Mouse (Mus musculus): ENCODE measurements around the gene Sarnp. TPM values are rescaled to one million over a fixed set of nuclear protein-coding genes. Genes with fewer than 3 reads are reported as not detected.
"Not testable (repeated sequence)": the region's sequence is repeated elsewhere in the genome, so short reads cannot be mapped to it uniquely, and the experiment has no call there.

Sarnp gene
- total RNA-seq, 1 experiment from 2014 or later = 60.7 TPM

- no peak for DNase-seq
Observed at GRCm38 (mm10) chr10:128820217-128820616, 3.1 kb downstream of the Sarnp start.

- DNase-seq = peak; percentile 99
Observed at GRCm38 (mm10) chr10:128821358-128822056, 4.4 kb downstream of the Sarnp start, which contains the start of gene Ormdl2. Gene Ormdl2 (minus strand): TSS chr10:128821645.

GRCm38 (mm10) chr10:128822135-128822534 is 5.0 kb downstream of the Sarnp start:
- DNase-seq = no peak

- not testable (repeated sequence) for DNase-seq
Observed at GRCm38 (mm10) chr10:128823087-128823486, 6.0 kb downstream of the Sarnp start.

- DNase-seq = no peak
Observed at GRCm38 (mm10) chr10:128823821-128824220, 6.7 kb downstream of the Sarnp start.

GRCm38 (mm10) chr10:128837400-128837799 is 20.3 kb downstream of the Sarnp start:
- DNase-seq = no peak

- DNase-seq = no peak
Observed at GRCm38 (mm10) chr10:128839434-128839833, 22.3 kb downstream of the Sarnp start.

GRCm38 (mm10) chr10:128840612-128841011 is 23.5 kb downstream of the Sarnp start:
- no peak for DNase-seq

- DNase-seq = no peak
Observed at GRCm38 (mm10) chr10:128843260-128843659, 26.1 kb downstream of the Sarnp start.

- DNase-seq = peak; percentile 29
Observed at GRCm38 (mm10) chr10:128845516-128845915, 28.4 kb downstream of the Sarnp start.

GRCm38 (mm10) chr10:128846664-128847063 is 29.5 kb downstream of the Sarnp start:
- DNase-seq = no peak

GRCm38 (mm10) chr10:128848426-128848825 is 31.3 kb downstream of the Sarnp start:
- DNase-seq = no peak

GRCm38 (mm10) chr10:128850339-128850738 is 33.2 kb downstream of the Sarnp start:
- DNase-seq = no peak

GRCm38 (mm10) chr10:128861176-128861575 is 44.0 kb downstream of the Sarnp start:
- no peak for DNase-seq

- no peak for DNase-seq
Observed at GRCm38 (mm10) chr10:128866042-128866441, 48.9 kb downstream of the Sarnp start.

- no peak for DNase-seq
Observed at GRCm38 (mm10) chr10:128866518-128866917, 49.4 kb downstream of the Sarnp start.

GRCm38 (mm10) chr10:128870341-128870740 is 53.2 kb downstream of the Sarnp start:
- no peak for DNase-seq

- no peak for DNase-seq
Observed at GRCm38 (mm10) chr10:128878291-128878690, 61.2 kb downstream of the Sarnp start.

- peak; percentile 64 for DNase-seq
Observed at GRCm38 (mm10) chr10:128878811-128879210, 61.7 kb downstream of the Sarnp start.

GRCm38 (mm10) chr10:128882067-128882466 is 64.9 kb downstream of the Sarnp start:
- DNase-seq = no peak

GRCm38 (mm10) chr10:128888941-128889827 is 72.1 kb downstream of the Sarnp start:
- no peak for DNase-seq

- DNase-seq = no peak
Observed at GRCm38 (mm10) chr10:128889846-128890245, 72.7 kb downstream of the Sarnp start.
